Mouse (Mus musculus): ENCODE results near the gene Gm8050. TPM values are rescaled to one million over a fixed set of nuclear protein-coding genes. Genes with fewer than 3 reads are reported as not detected.
"Not testable (repeated sequence)": the region's sequence is repeated elsewhere in the genome, so short reads cannot be mapped to it uniquely, and the experiment has no call there.

Gene Gm8050
- not detected in 2 replicates for polyA plus RNA-seq (2014; fragmentation: Nextera tagmentation; extraction: Ambion mirVana)

GRCm38 (mm10) chr14:6720151-6720550, at the start of gene Gm8050:
Gene Gm8050, minus strand, starts transcription at chr14:6720251.
- H3K4me3 ChIP-seq (ENCODE audit: low read depth, low read length); ATAC-seq: not testable (repeated sequence)
- no CpG with 5 or more reads among the region's 2 CpGs for WGBS

GRCm38 (mm10) chr14:6757231-6757536, 37.1 kb upstream of the Gm8050 start:
- H3K36me3 ChIP-seq (ENCODE audit: control insufficient read depth, insufficient read depth, low read length); H3K4me2 ChIP-seq (ENCODE audit: low read length); ATAC-seq; H3K27ac ChIP-seq (ENCODE audit: low read depth, low read length); H3K9me3 ChIP-seq (replicated peaks; ENCODE audit: control insufficient read depth, low read length); H3K27me3 ChIP-seq (replicated peaks; ENCODE audit: control insufficient read depth, insufficient read depth, low read length); DNase-seq (ENCODE audit: low spot score); H3K9ac ChIP-seq (ENCODE audit: low read length); H3K4me1 ChIP-seq (ENCODE audit: control insufficient read depth, insufficient read depth, low read length): not testable (repeated sequence)
- 3% methylated on average over 4 of the region's 13 CpGs for WGBS
- H3K4me3 ChIP-seq (ENCODE audit: low read depth, low read length), result peak overlapping the region; percentile 34

More at GRCm38 (mm10) chr14:6720151-6720550, at the start of gene Gm8050:
- H3K9ac ChIP-seq (ENCODE audit: low read length); H3K27me3 ChIP-seq (replicated peaks; ENCODE audit: control insufficient read depth, insufficient read depth, low read length); H3K4me2 ChIP-seq (ENCODE audit: low read length); H3K4me1 ChIP-seq (ENCODE audit: control insufficient read depth, insufficient read depth, low read length); H3K36me3 ChIP-seq (ENCODE audit: control insufficient read depth, insufficient read depth, low read length); DNase-seq (ENCODE audit: low spot score); H3K27ac ChIP-seq (ENCODE audit: low read depth, low read length); H3K9me3 ChIP-seq (replicated peaks; ENCODE audit: control insufficient read depth, low read length): not testable (repeated sequence)

DNA sequence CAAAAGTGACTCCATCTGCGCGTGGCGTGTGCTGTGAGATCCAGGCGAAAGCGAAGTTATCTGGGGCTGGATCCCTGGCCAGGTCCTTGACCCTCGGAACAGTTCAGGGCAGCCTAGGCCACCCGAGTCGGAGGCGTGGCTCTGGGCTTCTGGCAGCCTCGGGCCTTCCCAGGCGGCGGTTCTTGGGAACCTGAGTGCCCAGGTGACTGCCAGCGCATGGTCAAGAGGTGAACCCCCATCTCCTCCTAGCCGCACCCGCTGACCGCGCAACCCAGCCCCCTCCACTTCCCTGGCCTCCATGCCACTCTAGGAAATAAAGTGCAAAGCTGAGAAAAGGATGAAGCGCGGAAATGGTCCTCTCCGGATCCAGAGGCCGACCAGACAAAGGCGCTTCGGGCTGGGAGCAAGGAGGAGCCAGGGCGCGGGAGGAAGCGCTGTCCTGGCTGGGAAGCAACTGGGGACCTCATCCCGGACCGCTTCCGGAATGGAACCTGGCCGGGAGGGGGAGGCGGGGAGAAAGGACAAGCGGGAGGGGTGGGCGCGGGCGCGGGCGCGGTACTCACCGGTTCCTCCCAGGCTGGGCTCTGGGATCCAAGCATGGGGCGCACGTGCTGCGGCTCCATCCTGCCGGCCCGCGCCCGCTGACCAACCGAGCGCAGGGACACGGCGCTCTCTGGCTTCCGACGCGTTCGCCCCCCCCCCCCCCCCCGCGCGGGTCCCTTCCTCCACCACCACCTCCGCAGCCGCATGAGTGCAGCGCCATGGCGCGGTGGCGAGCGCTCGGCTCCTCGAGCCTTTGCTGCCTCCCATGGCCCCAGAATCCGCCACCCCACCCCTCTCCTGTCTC, 36.6 kb upstream of the Gm8050 start:
- not testable (repeated sequence) for H3K27ac ChIP-seq (ENCODE audit: low read depth, low read length); H3K9me3 ChIP-seq (replicated peaks; ENCODE audit: control insufficient read depth, low read length); H3K36me3 ChIP-seq (ENCODE audit: control insufficient read depth, insufficient read depth, low read length); ATAC-seq; H3K27me3 ChIP-seq (replicated peaks; ENCODE audit: control insufficient read depth, insufficient read depth, low read length); H3K4me1 ChIP-seq (ENCODE audit: control insufficient read depth, insufficient read depth, low read length)
- Histone ChIP-seq H3K4me3 (ENCODE audit: low read depth, low read length) (peak overlapping the region; percentile 34), H3K9ac (ENCODE audit: low read length) (peak overlapping the region; percentile 53), H3K4me2 (ENCODE audit: low read length) (peak overlapping the region; percentile 44)
- peak; percentile 2 for DNase-seq (ENCODE audit: low spot score)
- 0% methylated on average over 12 of the region's 67 CpGs for WGBS

- not testable (repeated sequence) for ATAC-seq; H3K4me3 ChIP-seq (ENCODE audit: low read depth, low read length)
- no CpG with 5 or more reads among the region's 2 CpGs for WGBS
Measured at GRCm38 (mm10) chr14:6742232-6742631, 22.2 kb upstream of the Gm8050 start, which contains the start of gene Gm3636. Gene Gm3636, minus strand, starts transcription at chr14:6742332.

DNA sequence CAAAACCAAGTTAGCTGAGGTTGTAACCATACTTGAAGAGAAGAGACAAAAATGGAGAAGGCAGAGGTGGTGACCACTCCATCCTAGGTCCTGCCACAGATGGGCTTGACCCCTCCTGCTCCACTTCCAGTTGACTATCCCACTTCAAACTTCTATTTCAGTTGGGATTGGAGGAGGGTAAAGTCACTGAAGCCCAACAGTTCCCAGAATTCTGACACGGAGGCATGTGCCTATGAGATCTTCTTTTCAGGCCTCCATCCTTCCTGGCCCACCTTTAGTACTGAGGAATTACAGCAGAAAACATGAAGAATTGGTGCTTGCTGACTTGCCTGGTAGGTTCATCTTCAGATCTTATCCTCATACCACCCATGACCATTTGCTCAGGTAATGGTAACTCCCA, 36.0 kb downstream of the Gm8050 start, which contains the start of gene Gm10251:
Gene Gm10251, minus strand, starts transcription at position 101 of the 400 bp plus-strand sequence.
- DNase-seq (ENCODE audit: low spot score); H3K4me2 ChIP-seq (ENCODE audit: low read length); H3K27ac ChIP-seq (ENCODE audit: low read depth, low read length); H3K4me3 ChIP-seq (ENCODE audit: low read depth, low read length); H3K4me1 ChIP-seq (ENCODE audit: control insufficient read depth, insufficient read depth, low read length); ATAC-seq; H3K27me3 ChIP-seq (replicated peaks; ENCODE audit: control insufficient read depth, insufficient read depth, low read length); H3K36me3 ChIP-seq (ENCODE audit: control insufficient read depth, insufficient read depth, low read length); H3K9me3 ChIP-seq (replicated peaks; ENCODE audit: control insufficient read depth, low read length); H3K9ac ChIP-seq (ENCODE audit: low read length): not testable (repeated sequence)
- no CpG with 5 or more reads among the region's 1 CpGs for WGBS

More at GRCm38 (mm10) chr14:6742232-6742631, 22.2 kb upstream of the Gm8050 start, which contains the start of gene Gm3636:
- not testable (repeated sequence) for H3K27me3 ChIP-seq (replicated peaks; ENCODE audit: control insufficient read depth, insufficient read depth, low read length); H3K27ac ChIP-seq (ENCODE audit: low read depth, low read length); H3K4me2 ChIP-seq (ENCODE audit: low read length); H3K36me3 ChIP-seq (ENCODE audit: control insufficient read depth, insufficient read depth, low read length); H3K4me1 ChIP-seq (ENCODE audit: control insufficient read depth, insufficient read depth, low read length); H3K9me3 ChIP-seq (replicated peaks; ENCODE audit: control insufficient read depth, low read length); H3K9ac ChIP-seq (ENCODE audit: low read length); DNase-seq (ENCODE audit: low spot score)

Other genes with a start within 250 kb of the Gm8050 start
- gene Gm8356, start 183.0 kb downstream of the Gm8050 start, polyA plus RNA-seq (2014; fragmentation: Nextera tagmentation; extraction: Ambion mirVana), result not detected in 2 replicates
- 0.33 and 0.39 TPM in 2 replicates for gene Gm3629, start 129.6 kb downstream of the Gm8050 start, polyA plus RNA-seq (2014; fragmentation: Nextera tagmentation; extraction: Ambion mirVana)
- not detected in 2 replicates for gene Gm3460, start 97.8 kb downstream of the Gm8050 start, polyA plus RNA-seq (2014; fragmentation: Nextera tagmentation; extraction: Ambion mirVana)
- not detected in 2 replicates for gene Gm10251, start 36.1 kb downstream of the Gm8050 start, polyA plus RNA-seq (2014; fragmentation: Nextera tagmentation; extraction: Ambion mirVana)
- gene Gm3636, start 22.1 kb upstream of the Gm8050 start, polyA plus RNA-seq (2014; fragmentation: Nextera tagmentation; extraction: Ambion mirVana), result 11.1 and 13.1 TPM in 2 replicates
- gene Gm8362, start 54.2 kb upstream of the Gm8050 start, polyA plus RNA-seq (2014; fragmentation: Nextera tagmentation; extraction: Ambion mirVana), result not detected in 2 replicates
- not detected in 2 replicates for gene Gm3642, start 120.1 kb upstream of the Gm8050 start, polyA plus RNA-seq (2014; fragmentation: Nextera tagmentation; extraction: Ambion mirVana)
- 6.6 and 7.6 TPM in 2 replicates for gene Gm3667, start 169.7 kb upstream of the Gm8050 start, polyA plus RNA-seq (2014; fragmentation: Nextera tagmentation; extraction: Ambion mirVana)